Mouse (Mus musculus) heart, postnatal 10 days (tissue): ENCODE measurements around the gene Rnf187. TPM values are rescaled to one million over a fixed set of nuclear protein-coding genes. Genes with fewer than 3 reads are reported as not detected.

Source experiments
- DNase-seq, 2 experiments: peaks; one replicate each; pipeline ENCODE4 v3.0.0; 2021
- intact Hi-C: fragments of 180-260 bp; cut with DNase I; formaldehyde crosslinking; loops from one replicate; pipeline ENCODE4 v1.15.1; 2025
- microRNA-seq, 2 experiments: library from miRNA; unstranded; fragments of <30 nt; microRNA quantifications; one replicate each; pipeline ENCODE4 v1.2.0; 2022
- total RNA-seq, 2 experiments: library from RNA; stranded (reverse); gene quantifications; 2 replicates each; pipeline ENCODE4 v1.2.3; 2021

Gene Rnf187
- total RNA-seq, 2 experiments from 2014 or later, result 162 to 173 TPM

GRCm38 (mm10) chr11:58913776-58914175 lies 24.9 kb downstream of the Rnf187 start:
- no peak for DNase-seq
- intact Hi-C loops, result loop anchor here (10.0 kb wide), 1 partner anchor 509 kb away; no protein-coding TSS in a partner anchor

GRCm38 (mm10) chr11:58904838-58905237 lies 33.9 kb downstream of the Rnf187 start:
- intact Hi-C loops, result no loop called here
- DNase-seq, result peak; percentile 10 to 29

GRCm38 (mm10) chr11:58904410-58904718 lies 34.4 kb downstream of the Rnf187 start:
- intact Hi-C loops, result no loop called here

DNA sequence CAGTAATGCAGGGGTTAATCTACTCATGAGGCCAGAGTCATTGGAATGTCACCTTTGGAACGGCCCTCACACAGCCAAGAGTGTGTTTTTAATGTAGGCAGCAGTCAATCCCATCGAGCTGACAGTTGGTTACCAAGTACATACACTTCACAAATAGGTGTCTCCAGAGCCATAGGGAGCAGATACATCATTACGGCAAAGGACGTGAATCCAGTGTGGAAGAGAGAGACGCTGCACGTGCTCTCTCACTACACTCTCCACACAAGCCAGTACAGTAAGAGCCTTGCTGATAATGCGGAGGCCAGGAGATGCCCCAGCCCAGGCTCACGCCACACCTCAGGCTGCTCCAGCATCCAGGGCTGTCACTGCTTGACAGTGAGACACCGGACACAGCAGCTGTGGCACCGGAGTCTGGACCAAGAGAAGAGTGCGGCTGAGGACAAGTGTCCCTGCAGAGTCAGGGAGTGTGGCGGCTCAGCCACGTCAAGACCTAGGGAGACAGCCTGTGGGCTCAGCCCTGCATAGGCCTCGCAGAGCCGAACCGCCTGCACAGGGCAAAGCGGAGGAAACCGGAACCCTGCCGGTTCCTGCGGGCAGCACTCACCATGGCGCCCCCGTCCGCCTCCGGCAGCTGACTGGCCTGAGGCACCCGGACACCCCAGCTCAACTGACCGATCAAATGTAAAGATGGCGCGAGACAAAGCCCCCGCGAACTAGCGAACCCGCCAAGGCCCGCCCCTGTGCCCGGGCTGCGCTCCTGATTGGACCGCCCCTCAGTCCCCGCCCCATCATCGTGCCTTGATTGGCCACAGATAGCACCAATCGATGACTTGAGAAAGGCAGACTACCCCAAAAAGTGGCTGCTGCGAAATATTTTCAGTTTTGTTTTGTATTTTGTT lies 35.0 kb downstream of the Rnf187 start, which contains the start of gene Zfp39:
Gene Zfp39, minus strand, starts transcription at position 715 of the 899 bp plus-strand sequence.
- intact Hi-C loops, result no loop called here
- DNase-seq, result peak; percentile 97 to 98

More at GRCm38 (mm10) chr11:58904410-58904718, 34.4 kb downstream of the Rnf187 start:
- no peak for DNase-seq

DNA sequence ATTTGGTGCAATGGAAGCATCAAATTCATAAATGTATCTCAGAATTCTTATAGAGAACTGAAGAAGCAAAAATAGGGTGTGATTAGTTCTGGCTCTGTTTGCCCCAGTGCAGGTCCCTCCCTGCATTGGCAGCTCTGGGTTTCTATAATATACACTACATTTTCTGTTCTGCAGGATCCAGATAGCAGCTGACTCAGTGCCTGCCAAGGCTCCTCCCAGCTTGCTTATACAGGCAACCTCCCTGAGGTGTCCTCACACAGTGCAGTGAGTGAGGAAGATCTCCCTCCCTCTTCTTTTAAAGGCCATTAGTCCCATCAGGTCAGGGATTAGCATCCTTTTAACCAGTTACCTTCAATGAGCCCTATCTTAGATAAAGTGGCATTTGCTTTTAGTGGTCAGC lies 37.6 kb downstream of the Rnf187 start:
- DNase-seq, result no peak
- intact Hi-C loops, result no loop called here

GRCm38 (mm10) chr11:58897485-58897884 lies 41.2 kb downstream of the Rnf187 start:
- no peak for DNase-seq
- intact Hi-C loops, result no loop called here

GRCm38 (mm10) chr11:58894456-58894855 lies 44.3 kb downstream of the Rnf187 start:
- intact Hi-C loops, result no loop called here
- DNase-seq, result no peak

DNA sequence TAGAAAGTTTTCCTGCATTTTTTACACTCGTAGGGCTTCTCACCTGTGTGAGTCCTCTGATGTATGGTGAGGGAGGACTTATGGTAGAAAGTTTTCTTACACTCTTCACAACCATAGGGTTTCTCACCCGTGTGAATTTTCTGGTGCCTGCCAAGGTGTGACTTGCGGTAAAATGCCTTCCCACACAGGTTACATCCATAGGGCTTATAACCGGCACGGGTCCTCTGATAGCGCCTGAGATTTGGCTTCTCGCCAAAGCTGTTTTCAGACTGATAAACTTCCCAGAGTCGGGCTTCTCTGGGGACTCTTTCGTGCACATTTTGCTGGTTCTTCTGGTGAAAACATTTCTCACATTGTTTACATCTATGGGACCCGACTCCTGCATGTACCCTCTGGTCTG lies 48.2 kb downstream of the Rnf187 start:
- intact Hi-C loops, result no loop called here
- no peak for DNase-seq

- intact Hi-C loops, result no loop called here
These were observed 55.0 kb downstream of the Rnf187 start for GRCm38 (mm10) chr11:58883756-58884155.

More at GRCm38 (mm10) chr11:58883756-58884155, 55.0 kb downstream of the Rnf187 start:
- peak in 1 of 2 experiments; percentile 8 for DNase-seq

Small RNAs within 50 kb of the gene (microRNA-seq; reads per million reads assigned to microRNA genes)
- gene Gm44313, result 0 to 0.35 reads per million in 2 experiments

Other genes starting within 250 kb of the Rnf187 start
- gene Olfr319, start 239.8 kb downstream of the Rnf187 start, total RNA-seq, result not detected
- not detected for gene Olfr318, start 214.9 kb downstream of the Rnf187 start, total RNA-seq
- not detected for gene Olfr317, start 199.7 kb downstream of the Rnf187 start, total RNA-seq
- not detected for gene Olfr316, start 186.2 kb downstream of the Rnf187 start, total RNA-seq
- gene Olfr315, start 165.7 kb downstream of the Rnf187 start, total RNA-seq, result not detected
- gene Olfr314, start 156.0 kb downstream of the Rnf187 start, total RNA-seq, result not detected
- under 1 TPM in 1 of 2 experiments, not detected in 1; 0.67 TPM for gene Fam183b, start 137.0 kb downstream of the Rnf187 start, total RNA-seq
- not detected for gene Olfr313, start 123.9 kb downstream of the Rnf187 start, total RNA-seq
- gene Olfr312, start 109.7 kb downstream of the Rnf187 start, total RNA-seq, result not detected
- gene Olfr311, start 99.7 kb downstream of the Rnf187 start, total RNA-seq, result not detected
- 1 to 10 TPM; 2.3 to 3.5 TPM for gene Gm12258, start 91.8 kb downstream of the Rnf187 start, total RNA-seq
- gene 2810021J22Rik, start 71.7 kb downstream of the Rnf187 start, total RNA-seq, result 1 to 10 TPM; 3.5 to 3.9 TPM
- gene Zfp39, start 34.7 kb downstream of the Rnf187 start, total RNA-seq, result 1 to 10 TPM; 5.2 to 6.1 TPM
- under 1 TPM in 1 of 2 experiments, not detected in 1; 0.12 TPM for gene Btnl10, start 21.0 kb downstream of the Rnf187 start, total RNA-seq
- gene Hist3h2ba, start 10.0 kb upstream of the Rnf187 start, total RNA-seq, result 10 to 100 TPM; 11.0 to 13.0 TPM
- 10 to 100 TPM; 33.2 to 36.7 TPM for gene Hist3h2a, start 15.8 kb upstream of the Rnf187 start, total RNA-seq
- under 1 TPM; 0.12 to 0.22 TPM for gene Trim17, start 15.8 kb upstream of the Rnf187 start, total RNA-seq
- gene Trim11, start 39.2 kb upstream of the Rnf187 start, total RNA-seq, result 10 to 100 TPM; 19.9 to 20.8 TPM
- gene Obscn, start 197.5 kb upstream of the Rnf187 start, total RNA-seq, result 100 to 1,000 TPM; 427 to 465 TPM
- gene Iba57, start 224.8 kb upstream of the Rnf187 start, total RNA-seq, result 10 to 100 TPM; 14.6 to 16.8 TPM
- 1 to 10 TPM; 1.7 to 1.8 TPM for gene Gjc2, start 244.3 kb upstream of the Rnf187 start, total RNA-seq